Mouse (Mus musculus): ENCODE results near the gene Zfp366. TPM values are rescaled to one million over a fixed set of nuclear protein-coding genes. Genes with fewer than 3 reads are reported as not detected.

Zfp366 gene
- polyA plus RNA-seq (2015; fragmentation: Nextera tagmentation; extraction: Ambion mirVana), result 0.67 and 0.77 TPM in 2 replicates

GRCm38 (mm10) chr13:99184155-99184886, at the start of gene Zfp366:
Gene Zfp366, plus strand, starts transcription at chr13:99184823.
- Histone ChIP-seq H3K4me2 (no peak within 1 kb of the TSS), H3K9ac (no peak within 1 kb of the TSS), H3K9me3 (no peaks in the 10 kb centered on the region), H3K27me3 (no peaks in the 10 kb centered on the region), H3K27ac (replicated peaks) (peak within 1 kb of the TSS; percentile 33; the same call in 1 of the 2 replicates), H3K36me3 (no peaks in the 10 kb centered on the region), H3K4me3 (no peak within 1 kb of the TSS), H3K4me1 (replicated peaks) (peaks cover 12% of the 10 kb centered on the region)
- 67% methylated on average over 11 of the region's 11 CpGs for WGBS
- ATAC-seq (ENCODE audit: low FRiP score, low read depth), result no peak

- H3K4me1 ChIP-seq (replicated peaks), result 0 out of 2 replicates have a peak, but pooled peaks cover 4% of the 10 kb centered on the region
- no peak overlapping the region for H3K27ac ChIP-seq (replicated peaks)
- no peak for ATAC-seq (ENCODE audit: low FRiP score, low read depth)
Measured at GRCm38 (mm10) chr13:99138351-99139255, 46.0 kb upstream of the Zfp366 start.

GRCm38 (mm10) chr13:99146355-99146871, 38.2 kb upstream of the Zfp366 start:
- Histone ChIP-seq H3K27ac (replicated peaks) (no peak overlapping the region), H3K4me2 (no peak overlapping the region), H3K4me1 (replicated peaks) (peaks cover 7% of the 10 kb centered on the region), H3K9me3 (no peaks in the 10 kb centered on the region), H3K4me3 (no peak overlapping the region), H3K36me3 (no peaks in the 10 kb centered on the region), H3K9ac (no peak overlapping the region), H3K27me3 (no peaks in the 10 kb centered on the region)
- no peak for ATAC-seq (ENCODE audit: low FRiP score, low read depth)
- 81% methylated on average over 13 of the region's 13 CpGs for WGBS

More at GRCm38 (mm10) chr13:99138351-99139255, 46.0 kb upstream of the Zfp366 start:
- no peak overlapping the region for H3K4me2 ChIP-seq
- H3K9ac ChIP-seq, result no peak overlapping the region
- H3K36me3 ChIP-seq, result no peaks in the 10 kb centered on the region
- no peaks in the 10 kb centered on the region for H3K9me3 ChIP-seq
- H3K4me3 ChIP-seq, result no peak overlapping the region
- 76% methylated on average over 12 of the region's 12 CpGs for WGBS
- no peaks in the 10 kb centered on the region for H3K27me3 ChIP-seq

- H3K36me3 ChIP-seq, result no peaks in the 10 kb centered on the region
- H3K9me3 ChIP-seq, result no peaks in the 10 kb centered on the region
- peaks cover 10% of the 10 kb centered on the region for H3K4me1 ChIP-seq (replicated peaks)
- no peak overlapping the region for H3K27ac ChIP-seq (replicated peaks)
- no peak overlapping the region for H3K9ac ChIP-seq
- H3K4me2 ChIP-seq, result no peak overlapping the region
- no peaks in the 10 kb centered on the region for H3K27me3 ChIP-seq
- 72% methylated on average over 6 of the region's 6 CpGs for WGBS
- ATAC-seq (ENCODE audit: low FRiP score, low read depth), result no peak
- no peak overlapping the region for H3K4me3 ChIP-seq
Measured at GRCm38 (mm10) chr13:99147645-99148111, 36.9 kb upstream of the Zfp366 start.

- no peak overlapping the region for H3K4me2 ChIP-seq
- no peak overlapping the region for H3K27ac ChIP-seq (replicated peaks)
- WGBS, result 36% methylated on average over 14 of the region's 14 CpGs
- ATAC-seq (ENCODE audit: low FRiP score, low read depth), result no peak
- H3K9me3 ChIP-seq, result no peaks in the 10 kb centered on the region
- H3K4me1 ChIP-seq (replicated peaks), result peaks cover 10% of the 10 kb centered on the region
- no peak overlapping the region for H3K4me3 ChIP-seq
- no peaks in the 10 kb centered on the region for H3K36me3 ChIP-seq
- H3K9ac ChIP-seq, result no peak overlapping the region
- H3K27me3 ChIP-seq, result no peaks in the 10 kb centered on the region
Measured at GRCm38 (mm10) chr13:99149551-99150305, 34.9 kb upstream of the Zfp366 start.

GRCm38 (mm10) chr13:99150626-99151025, 34.0 kb upstream of the Zfp366 start:
- Histone ChIP-seq H3K4me3 (no peak overlapping the region), H3K9ac (no peak overlapping the region), H3K27me3 (no peaks in the 10 kb centered on the region), H3K9me3 (no peaks in the 10 kb centered on the region), H3K4me2 (no peak overlapping the region), H3K27ac (replicated peaks) (no peak overlapping the region), H3K36me3 (no peaks in the 10 kb centered on the region), H3K4me1 (replicated peaks) (peaks cover 10% of the 10 kb centered on the region)
- 78% methylated on average over 6 of the region's 6 CpGs for WGBS
- ATAC-seq (ENCODE audit: low FRiP score, low read depth), result no peak

GRCm38 (mm10) chr13:99151121-99151520, 33.5 kb upstream of the Zfp366 start:
- H3K27ac ChIP-seq (replicated peaks), result no peak overlapping the region
- ATAC-seq (ENCODE audit: low FRiP score, low read depth), result no peak
- H3K9ac ChIP-seq, result no peak overlapping the region
- H3K27me3 ChIP-seq, result no peaks in the 10 kb centered on the region
- WGBS, result 40% methylated on average over 8 of the region's 8 CpGs
- H3K4me3 ChIP-seq, result no peak overlapping the region
- H3K36me3 ChIP-seq, result no peaks in the 10 kb centered on the region
- H3K9me3 ChIP-seq, result no peaks in the 10 kb centered on the region
- no peak overlapping the region for H3K4me2 ChIP-seq
- peaks cover 10% of the 10 kb centered on the region for H3K4me1 ChIP-seq (replicated peaks)

- Histone ChIP-seq H3K27ac (replicated peaks) (no peak overlapping the region), H3K9ac (no peak overlapping the region), H3K4me3 (no peak overlapping the region), H3K4me1 (replicated peaks) (peaks cover 10% of the 10 kb centered on the region), H3K36me3 (no peaks in the 10 kb centered on the region), H3K4me2 (peak overlapping the region; percentile 20), H3K9me3 (0 out of 2 replicates have a peak, but pooled peaks cover 8% of the 10 kb centered on the region), H3K27me3 (no peaks in the 10 kb centered on the region)
- 25% methylated on average over 18 of the region's 18 CpGs for WGBS
- peak; percentile 59; the same call in 1 of the 2 replicates for ATAC-seq (ENCODE audit: low FRiP score, low read depth)
Measured at GRCm38 (mm10) chr13:99152305-99152930, 32.2 kb upstream of the Zfp366 start.

- Histone ChIP-seq H3K27ac (replicated peaks) (no peak overlapping the region), H3K4me3 (no peak overlapping the region), H3K36me3 (no peaks in the 10 kb centered on the region), H3K9ac (no peak overlapping the region), H3K27me3 (no peaks in the 10 kb centered on the region), H3K4me2 (no peak overlapping the region), H3K4me1 (replicated peaks) (0 out of 2 replicates have a peak, but pooled peaks cover under 1% of the 10 kb centered on the region), H3K9me3 (0 out of 2 replicates have a peak, but pooled peaks cover 8% of the 10 kb centered on the region)
- no peak for ATAC-seq (ENCODE audit: low FRiP score, low read depth)
- 91% methylated on average over 2 of the region's 2 CpGs for WGBS
Measured at GRCm38 (mm10) chr13:99157709-99158108, 26.9 kb upstream of the Zfp366 start.

- 0 out of 2 replicates have a peak, but pooled peaks cover 8% of the 10 kb centered on the region for H3K9me3 ChIP-seq
- H3K4me1 ChIP-seq (replicated peaks), result 0 out of 2 replicates have a peak, but pooled peaks cover 10% of the 10 kb centered on the region
- H3K27me3 ChIP-seq, result no peaks in the 10 kb centered on the region
- ATAC-seq (ENCODE audit: low FRiP score, low read depth), result no peak
- no peak overlapping the region for H3K9ac ChIP-seq
- no peak overlapping the region for H3K27ac ChIP-seq (replicated peaks)
- no peaks in the 10 kb centered on the region for H3K36me3 ChIP-seq
- H3K4me3 ChIP-seq, result no peak overlapping the region
- H3K4me2 ChIP-seq, result no peak overlapping the region
- WGBS, result 85% methylated on average over 3 of the region's 3 CpGs
Measured at GRCm38 (mm10) chr13:99158773-99159172, 25.9 kb upstream of the Zfp366 start.

- peak overlapping the region; percentile 50; the same call in 1 of the 2 replicates for H3K27ac ChIP-seq (replicated peaks)
- no peak overlapping the region for H3K9ac ChIP-seq
- 70% methylated on average over 4 of the region's 4 CpGs for WGBS
- no peak for ATAC-seq (ENCODE audit: low FRiP score, low read depth)
- 0 out of 2 replicates have a peak, but pooled peaks cover 11% of the 10 kb centered on the region for H3K4me1 ChIP-seq (replicated peaks)
- no peaks in the 10 kb centered on the region for H3K36me3 ChIP-seq
- H3K4me2 ChIP-seq, result no peak overlapping the region
- H3K4me3 ChIP-seq, result no peak overlapping the region
- no peaks in the 10 kb centered on the region for H3K9me3 ChIP-seq
- H3K27me3 ChIP-seq, result no peaks in the 10 kb centered on the region
Measured at GRCm38 (mm10) chr13:99163071-99163470, 21.6 kb upstream of the Zfp366 start.

All from hindbrain, embryonic 15.5 days (tissue).